Mouse (Mus musculus): ENCODE measurements around the gene Olfr1130. TPM values are rescaled to one million over a fixed set of nuclear protein-coding genes. Genes with fewer than 3 reads are reported as not detected.
"Not testable (repeated sequence)": the region's sequence is repeated elsewhere in the genome, so short reads cannot be mapped to it uniquely, and the experiment has no call there.

Gene Olfr1130
- not detected in 2 replicates for polyA plus RNA-seq (2014; fragmentation: Nextera tagmentation; extraction: Ambion mirVana)

DNA sequence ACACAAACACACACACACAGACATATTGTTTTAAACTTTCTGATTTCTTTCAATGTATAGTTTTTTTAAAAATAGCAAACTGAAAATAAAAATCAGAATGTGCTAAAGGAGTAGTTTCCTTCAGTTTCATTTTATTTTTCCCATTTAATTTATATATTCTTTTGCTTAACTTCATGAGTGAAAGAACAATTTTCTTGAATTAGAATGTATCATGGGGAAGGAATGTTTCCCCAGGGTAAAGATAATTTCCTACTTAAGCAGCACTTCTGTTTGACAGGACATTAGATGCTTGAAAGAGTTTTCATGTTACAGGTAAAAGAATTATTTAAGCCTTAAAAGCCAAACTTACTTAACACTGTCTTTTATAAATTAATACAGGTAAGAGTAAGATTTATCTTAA lies at the start of gene Olfr1130:
TSS of gene Olfr1130 (plus strand) at position 301 of the 400 bp plus-strand sequence.
- H3K36me3 ChIP-seq (ENCODE audit: control insufficient read depth, insufficient read depth, low read length); H3K4me2 ChIP-seq (ENCODE audit: low read depth, low read length); ATAC-seq (ENCODE audit: low read depth); H3K9me3 ChIP-seq (ENCODE audit: control insufficient read depth, low read length); H3K4me3 ChIP-seq (ENCODE audit: low read depth, low read length); H3K4me1 ChIP-seq (ENCODE audit: control insufficient read depth, insufficient read depth, low read length); H3K9ac ChIP-seq (ENCODE audit: low read depth, low read length); H3K27me3 ChIP-seq (replicated peaks; ENCODE audit: control insufficient read depth, insufficient read depth, low read length); DNase-seq (ENCODE audit: low spot score); H3K27ac ChIP-seq (replicated peaks; ENCODE audit: low read depth, low read length): not testable (repeated sequence)

DNA sequence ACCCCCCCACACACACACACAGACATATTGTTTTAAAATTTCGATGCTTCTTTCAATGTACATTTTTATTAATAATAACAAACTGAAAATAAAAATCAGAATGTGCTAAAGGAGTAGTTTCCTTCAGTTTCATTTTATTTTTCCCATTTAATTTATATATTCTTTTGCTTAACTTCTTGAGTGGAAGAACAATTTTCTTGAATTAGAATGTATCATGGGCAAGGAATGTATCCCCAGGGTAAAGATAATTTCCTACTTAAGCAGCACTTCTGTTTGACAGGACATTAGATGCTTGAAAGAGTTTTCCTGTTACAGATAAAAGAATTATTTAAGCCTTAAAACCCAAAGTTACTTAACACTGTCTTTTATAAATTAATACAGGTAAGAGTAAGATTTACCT lies 32.4 kb upstream of the Olfr1130 start, which contains the start of gene Olfr1129:
TSS of gene Olfr1129 (plus strand) at position 301 of the 400 bp plus-strand sequence.
- H3K27me3 ChIP-seq (replicated peaks; ENCODE audit: control insufficient read depth, insufficient read depth, low read length); H3K9ac ChIP-seq (ENCODE audit: low read depth, low read length); H3K27ac ChIP-seq (replicated peaks; ENCODE audit: low read depth, low read length); H3K4me2 ChIP-seq (ENCODE audit: low read depth, low read length); H3K9me3 ChIP-seq (ENCODE audit: control insufficient read depth, low read length); H3K36me3 ChIP-seq (ENCODE audit: control insufficient read depth, insufficient read depth, low read length); ATAC-seq (ENCODE audit: low read depth); DNase-seq (ENCODE audit: low spot score); H3K4me1 ChIP-seq (ENCODE audit: control insufficient read depth, insufficient read depth, low read length); H3K4me3 ChIP-seq (ENCODE audit: low read depth, low read length): not testable (repeated sequence)
- 75% methylated on average over 1 of the region's 1 CpGs for WGBS

GRCm38 (mm10) chr2:87626804-87627203 lies 20.8 kb downstream of the Olfr1130 start, which contains the start of gene Olfr1131:
Olfr1131 (plus strand) TSS chr2:87627104.
- H3K4me2 ChIP-seq (ENCODE audit: low read depth, low read length): no peak within 1 kb of the TSS
- H3K27ac ChIP-seq (replicated peaks; ENCODE audit: low read depth, low read length): no peak within 1 kb of the TSS
- no peak for ATAC-seq (ENCODE audit: low read depth)
- no peak within 1 kb of the TSS for H3K9ac ChIP-seq (ENCODE audit: low read depth, low read length)
- no peaks in the 10 kb centered on the region for H3K9me3 ChIP-seq (ENCODE audit: control insufficient read depth, low read length)
- 66% methylated on average over 3 of the region's 3 CpGs for WGBS
- no peak for DNase-seq (ENCODE audit: low spot score)
- no peaks in the 10 kb centered on the region for H3K4me1 ChIP-seq (ENCODE audit: control insufficient read depth, insufficient read depth, low read length)
- H3K4me3 ChIP-seq (ENCODE audit: low read depth, low read length): no peak within 1 kb of the TSS
- no peaks in the 10 kb centered on the region for H3K27me3 ChIP-seq (replicated peaks; ENCODE audit: control insufficient read depth, insufficient read depth, low read length)
- no peaks in the 10 kb centered on the region for H3K36me3 ChIP-seq (ENCODE audit: control insufficient read depth, insufficient read depth, low read length)

- no peak within 1 kb of the TSS for H3K4me3 ChIP-seq (ENCODE audit: low read depth, low read length)
- no peak within 1 kb of the TSS for H3K27ac ChIP-seq (replicated peaks; ENCODE audit: low read depth, low read length)
- no peaks in the 10 kb centered on the region for H3K36me3 ChIP-seq (ENCODE audit: control insufficient read depth, insufficient read depth, low read length)
- H3K4me1 ChIP-seq (ENCODE audit: control insufficient read depth, insufficient read depth, low read length): no peaks in the 10 kb centered on the region
- no peak within 1 kb of the TSS for H3K4me2 ChIP-seq (ENCODE audit: low read depth, low read length)
- no peaks in the 10 kb centered on the region for H3K9me3 ChIP-seq (ENCODE audit: control insufficient read depth, low read length)
- ATAC-seq (ENCODE audit: low read depth) (no peak), DNase-seq (ENCODE audit: low spot score) (no peak)
- H3K27me3 ChIP-seq (replicated peaks; ENCODE audit: control insufficient read depth, insufficient read depth, low read length): no peaks in the 10 kb centered on the region
- H3K9ac ChIP-seq (ENCODE audit: low read depth, low read length): no peak within 1 kb of the TSS
Observed at GRCm38 (mm10) chr2:87637435-87637834, 31.4 kb downstream of the Olfr1130 start, which contains the start of gene Olfr1132. Olfr1132 (minus strand) TSS chr2:87637535.

DNA sequence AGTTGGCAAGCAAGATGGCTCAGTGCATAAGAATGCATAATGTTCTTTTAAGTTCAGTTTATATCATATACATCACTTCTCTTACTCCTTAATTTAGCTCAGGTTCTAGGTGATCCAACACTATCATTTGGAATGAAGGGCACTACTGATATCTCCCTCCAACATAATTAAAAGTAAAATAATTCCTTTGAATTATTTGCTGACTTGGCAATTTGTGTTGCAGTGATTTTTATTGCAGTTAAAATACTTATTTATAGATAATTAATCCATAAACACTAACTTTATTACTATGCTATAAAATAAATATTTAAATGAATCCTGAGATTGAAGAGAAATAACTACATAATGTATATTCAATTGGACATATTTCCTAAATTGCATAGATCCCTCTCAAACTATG lies 36.4 kb downstream of the Olfr1130 start:
- Histone ChIP-seq H3K36me3 (ENCODE audit: control insufficient read depth, insufficient read depth, low read length) (no peaks in the 10 kb centered on the region), H3K4me2 (ENCODE audit: low read depth, low read length) (no peak overlapping the region), H3K9ac (ENCODE audit: low read depth, low read length) (no peak overlapping the region), H3K27me3 (replicated peaks; ENCODE audit: control insufficient read depth, insufficient read depth, low read length) (no peaks in the 10 kb centered on the region), H3K4me3 (ENCODE audit: low read depth, low read length) (no peak overlapping the region), H3K27ac (replicated peaks; ENCODE audit: low read depth, low read length) (no peak overlapping the region), H3K4me1 (ENCODE audit: control insufficient read depth, insufficient read depth, low read length) (no peaks in the 10 kb centered on the region), H3K9me3 (ENCODE audit: control insufficient read depth, low read length) (no peaks in the 10 kb centered on the region)
- ATAC-seq (ENCODE audit: low read depth) (no peak), DNase-seq (ENCODE audit: low spot score) (no peak)

- DNase-seq (ENCODE audit: low spot score): no peak
Observed at GRCm38 (mm10) chr2:87647274-87647673, 41.3 kb downstream of the Olfr1130 start, which contains the start of gene Olfr1133. Olfr1133 (minus strand) TSS chr2:87647374.

DNA sequence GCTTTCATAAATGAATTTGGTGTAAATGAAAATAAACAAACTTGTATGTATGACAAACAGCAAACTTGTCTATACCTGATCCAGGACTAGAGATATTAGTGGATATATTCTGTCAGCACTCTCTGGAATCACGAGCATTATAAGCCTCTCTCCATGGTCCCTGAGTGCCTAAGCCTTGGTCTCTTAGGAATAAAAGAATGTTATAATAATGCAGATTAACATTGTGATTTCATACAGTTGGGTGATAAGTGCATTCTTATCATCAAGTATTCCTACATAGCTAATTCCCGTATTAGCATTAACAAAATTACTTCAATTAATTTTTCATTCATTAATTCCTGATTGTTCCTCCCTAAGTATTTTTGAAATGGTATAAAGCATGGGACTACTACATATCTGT lies 52.3 kb downstream of the Olfr1130 start, which contains the start of gene Olfr1134:
TSS of gene Olfr1134 (minus strand) at position 101 of the 400 bp plus-strand sequence.
- Histone ChIP-seq H3K9me3 (ENCODE audit: control insufficient read depth, low read length) (no peaks in the 10 kb centered on the region), H3K27ac (replicated peaks; ENCODE audit: low read depth, low read length) (no peak within 1 kb of the TSS), H3K9ac (ENCODE audit: low read depth, low read length) (no peak within 1 kb of the TSS), H3K4me3 (ENCODE audit: low read depth, low read length) (no peak within 1 kb of the TSS), H3K36me3 (ENCODE audit: control insufficient read depth, insufficient read depth, low read length) (no peaks in the 10 kb centered on the region), H3K4me2 (ENCODE audit: low read depth, low read length) (no peak within 1 kb of the TSS), H3K27me3 (replicated peaks; ENCODE audit: control insufficient read depth, insufficient read depth, low read length) (no peaks in the 10 kb centered on the region), H3K4me1 (ENCODE audit: control insufficient read depth, insufficient read depth, low read length) (no peaks in the 10 kb centered on the region)
- no peak for ATAC-seq (ENCODE audit: low read depth)
- WGBS: 87% methylated on average over 2 of the region's 2 CpGs
- DNase-seq (ENCODE audit: low spot score): no peak

More at GRCm38 (mm10) chr2:87647274-87647673, 41.3 kb downstream of the Olfr1130 start, which contains the start of gene Olfr1133:
- H3K27ac ChIP-seq (replicated peaks; ENCODE audit: low read depth, low read length): no peak within 1 kb of the TSS
- ATAC-seq (ENCODE audit: low read depth): no peak
- H3K4me3 ChIP-seq (ENCODE audit: low read depth, low read length): no peak within 1 kb of the TSS
- no peak within 1 kb of the TSS for H3K9ac ChIP-seq (ENCODE audit: low read depth, low read length)
- no peaks in the 10 kb centered on the region for H3K27me3 ChIP-seq (replicated peaks; ENCODE audit: control insufficient read depth, insufficient read depth, low read length)
- no peaks in the 10 kb centered on the region for H3K36me3 ChIP-seq (ENCODE audit: control insufficient read depth, insufficient read depth, low read length)
- H3K9me3 ChIP-seq (ENCODE audit: control insufficient read depth, low read length): no peaks in the 10 kb centered on the region
- no peaks in the 10 kb centered on the region for H3K4me1 ChIP-seq (ENCODE audit: control insufficient read depth, insufficient read depth, low read length)
- H3K4me2 ChIP-seq (ENCODE audit: low read depth, low read length): no peak within 1 kb of the TSS

Other genes starting within 250 kb of the Olfr1130 start
- gene Olfr1121, start 236.3 kb upstream of the Olfr1130 start, polyA plus RNA-seq (2014; fragmentation: Nextera tagmentation; extraction: Ambion mirVana): not detected in 2 replicates
- gene Olfr1122, start 220.4 kb upstream of the Olfr1130 start, polyA plus RNA-seq (2014; fragmentation: Nextera tagmentation; extraction: Ambion mirVana): not detected in 2 replicates
- gene Olfr1123, start 189.6 kb upstream of the Olfr1130 start, polyA plus RNA-seq (2014; fragmentation: Nextera tagmentation; extraction: Ambion mirVana): not detected in 2 replicates
- 0.07 TPM in 1 of 2 replicates, not detected in the other for gene Olfr1124, start 175.9 kb upstream of the Olfr1130 start, polyA plus RNA-seq (2014; fragmentation: Nextera tagmentation; extraction: Ambion mirVana)
- gene Olfr1126, start 152.2 kb upstream of the Olfr1130 start, polyA plus RNA-seq (2014; fragmentation: Nextera tagmentation; extraction: Ambion mirVana): not detected in 2 replicates
- gene Pramel7, start 109.1 kb upstream of the Olfr1130 start, polyA plus RNA-seq (2014; fragmentation: Nextera tagmentation; extraction: Ambion mirVana): not detected in 2 replicates
- not detected in 2 replicates for gene Pramel6, start 99.6 kb upstream of the Olfr1130 start, polyA plus RNA-seq (2014; fragmentation: Nextera tagmentation; extraction: Ambion mirVana)
- gene Olfr153, start 74.4 kb upstream of the Olfr1130 start, polyA plus RNA-seq (2014; fragmentation: Nextera tagmentation; extraction: Ambion mirVana): not detected in 2 replicates
- not detected in 2 replicates for gene Olfr1128, start 60.7 kb upstream of the Olfr1130 start, polyA plus RNA-seq (2014; fragmentation: Nextera tagmentation; extraction: Ambion mirVana)
- not detected in 2 replicates for gene Olfr1129, start 32.3 kb upstream of the Olfr1130 start, polyA plus RNA-seq (2014; fragmentation: Nextera tagmentation; extraction: Ambion mirVana)
- gene Olfr1131, start 20.9 kb downstream of the Olfr1130 start, polyA plus RNA-seq (2014; fragmentation: Nextera tagmentation; extraction: Ambion mirVana): not detected in 2 replicates
- gene Olfr1132, start 31.3 kb downstream of the Olfr1130 start, polyA plus RNA-seq (2014; fragmentation: Nextera tagmentation; extraction: Ambion mirVana): not detected in 2 replicates
- gene Olfr1133, start 41.2 kb downstream of the Olfr1130 start, polyA plus RNA-seq (2014; fragmentation: Nextera tagmentation; extraction: Ambion mirVana): 0.29 TPM in 1 of 2 replicates, not detected in the other
- not detected in 2 replicates for gene Olfr1134, start 52.2 kb downstream of the Olfr1130 start, polyA plus RNA-seq (2014; fragmentation: Nextera tagmentation; extraction: Ambion mirVana)
- not detected in 2 replicates for gene Olfr1135, start 67.5 kb downstream of the Olfr1130 start, polyA plus RNA-seq (2014; fragmentation: Nextera tagmentation; extraction: Ambion mirVana)
- not detected in 2 replicates for gene Olfr1136, start 87.7 kb downstream of the Olfr1130 start, polyA plus RNA-seq (2014; fragmentation: Nextera tagmentation; extraction: Ambion mirVana)
- not detected in 2 replicates for gene Olfr1137, start 107.0 kb downstream of the Olfr1130 start, polyA plus RNA-seq (2014; fragmentation: Nextera tagmentation; extraction: Ambion mirVana)
- gene Olfr1138, start 133.8 kb downstream of the Olfr1130 start, polyA plus RNA-seq (2014; fragmentation: Nextera tagmentation; extraction: Ambion mirVana): not detected in 2 replicates
- gene Olfr1140, start 137.5 kb downstream of the Olfr1130 start, polyA plus RNA-seq (2014; fragmentation: Nextera tagmentation; extraction: Ambion mirVana): not detected in 2 replicates
- not detected in 2 replicates for gene Olfr1141, start 147.8 kb downstream of the Olfr1130 start, polyA plus RNA-seq (2014; fragmentation: Nextera tagmentation; extraction: Ambion mirVana)
- not detected in 2 replicates for gene Olfr152, start 173.3 kb downstream of the Olfr1130 start, polyA plus RNA-seq (2014; fragmentation: Nextera tagmentation; extraction: Ambion mirVana)
- 0.18 TPM in 1 of 2 replicates, not detected in the other for gene Olfr1143, start 194.4 kb downstream of the Olfr1130 start, polyA plus RNA-seq (2014; fragmentation: Nextera tagmentation; extraction: Ambion mirVana)
- not detected in 2 replicates for gene Olfr1145, start 203.6 kb downstream of the Olfr1130 start, polyA plus RNA-seq (2014; fragmentation: Nextera tagmentation; extraction: Ambion mirVana)
- gene Olfr1148, start 224.3 kb downstream of the Olfr1130 start, polyA plus RNA-seq (2014; fragmentation: Nextera tagmentation; extraction: Ambion mirVana): not detected in 2 replicates
- gene Olfr1150-ps1, start 237.8 kb downstream of the Olfr1130 start, polyA plus RNA-seq (2014; fragmentation: Nextera tagmentation; extraction: Ambion mirVana): not detected in 2 replicates
- not detected in 2 replicates for gene Olfr1151, start 249.7 kb downstream of the Olfr1130 start, polyA plus RNA-seq (2014; fragmentation: Nextera tagmentation; extraction: Ambion mirVana)

Measured in embryonic facial prominence, embryonic 14.5 days (tissue).